Mouse (Mus musculus): ENCODE results near the gene Slc16a9. TPM values are rescaled to one million over a fixed set of nuclear protein-coding genes. Genes with fewer than 3 reads are reported as not detected.

The Slc16a9 gene
- polyA plus RNA-seq, 1 experiment from 2014 or later = 0.63 TPM

DNA sequence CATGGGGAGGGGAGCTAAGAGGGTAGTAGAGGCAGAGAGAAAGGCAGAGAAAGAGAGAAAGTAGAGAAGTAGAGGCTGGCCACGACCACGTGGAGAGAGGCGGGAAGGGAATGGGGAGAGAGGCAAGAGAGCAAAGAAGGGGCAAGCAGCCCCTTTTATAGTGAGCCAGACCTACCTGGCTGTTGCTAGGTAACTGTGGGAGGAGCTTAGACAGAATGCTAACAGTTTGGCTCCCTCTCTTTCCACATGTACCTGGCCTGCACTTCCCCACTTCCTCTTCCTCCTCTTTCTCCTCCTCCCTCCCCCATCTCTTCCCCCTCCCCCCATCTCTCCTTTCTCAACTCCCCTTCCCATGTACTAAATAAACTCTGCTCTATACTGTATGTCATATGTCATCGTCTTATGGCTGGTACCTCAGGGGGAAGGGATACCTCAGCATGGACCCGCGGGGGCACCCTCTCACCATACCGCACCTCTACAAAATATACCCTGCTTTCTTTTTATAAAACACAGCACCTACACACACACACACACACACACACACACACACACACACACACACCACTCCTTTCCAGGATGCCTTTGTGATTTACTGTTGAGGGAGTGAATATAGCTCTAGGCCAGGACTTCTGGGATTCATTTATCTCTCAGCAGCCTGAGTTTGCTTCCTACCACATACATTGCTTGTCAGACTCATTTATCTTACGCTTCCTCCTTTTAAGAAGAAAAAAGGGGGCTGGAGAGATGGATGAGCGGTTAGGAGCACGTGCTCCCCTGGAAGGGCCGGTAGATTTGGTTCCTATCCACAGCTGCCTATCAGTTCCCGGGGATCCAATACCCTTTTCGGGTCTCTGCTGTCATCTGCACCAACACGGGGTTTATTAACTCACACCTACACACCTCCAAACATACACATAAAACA lies 43.8 kb downstream of the Slc16a9 start:
- Histone ChIP-seq H3K9ac (no peak overlapping the region), H3K4me2 (replicated peaks) (no peak overlapping the region), H3K9me3 (no peaks in the 10 kb centered on the region), H3K27me3 (replicated peaks) (no peaks in the 10 kb centered on the region), H3K4me1 (peaks cover 13% of the 10 kb centered on the region; the same call in 1 of the 2 replicates), H3K4me3 (no peak overlapping the region), H3K36me3 (no peaks in the 10 kb centered on the region), H3K27ac (no peak overlapping the region)
- 62% methylated on average over 14 of the region's 14 CpGs for WGBS
- ATAC-seq (ENCODE audit: low FRiP score, low read depth) = peak; percentile 28; the same call in 1 of the 2 replicates

DNA sequence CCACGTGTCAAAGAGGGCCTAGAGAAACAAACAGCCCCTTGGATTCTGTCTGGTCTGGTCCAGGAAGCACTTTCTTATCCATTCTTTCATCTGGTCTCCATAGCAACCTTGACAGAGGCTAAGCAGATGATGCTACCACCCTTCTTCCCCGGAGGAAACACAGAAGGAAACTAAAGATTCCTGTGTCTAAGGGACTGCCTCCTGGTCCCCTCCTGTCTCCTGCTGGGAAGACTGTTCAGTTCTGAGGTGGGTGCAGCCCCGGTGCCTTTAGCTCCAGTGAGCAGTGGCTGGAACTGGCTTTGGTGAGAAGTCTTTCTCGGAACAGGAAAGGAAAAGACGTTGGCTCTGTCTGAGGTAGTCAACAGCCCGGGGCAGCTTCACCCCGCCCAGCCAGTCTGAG lies 47.1 kb downstream of the Slc16a9 start:
- Histone ChIP-seq H3K4me3 (no peak overlapping the region), H3K27me3 (replicated peaks) (no peaks in the 10 kb centered on the region), H3K4me1 (peaks cover 15% of the 10 kb centered on the region; the same call in 1 of the 2 replicates), H3K36me3 (no peaks in the 10 kb centered on the region), H3K4me2 (replicated peaks) (no peak overlapping the region), H3K9me3 (no peaks in the 10 kb centered on the region), H3K27ac (no peak overlapping the region), H3K9ac (no peak overlapping the region)
- WGBS = 46% methylated on average over 7 of the region's 7 CpGs
- no peak for ATAC-seq (ENCODE audit: low FRiP score, low read depth)

DNA sequence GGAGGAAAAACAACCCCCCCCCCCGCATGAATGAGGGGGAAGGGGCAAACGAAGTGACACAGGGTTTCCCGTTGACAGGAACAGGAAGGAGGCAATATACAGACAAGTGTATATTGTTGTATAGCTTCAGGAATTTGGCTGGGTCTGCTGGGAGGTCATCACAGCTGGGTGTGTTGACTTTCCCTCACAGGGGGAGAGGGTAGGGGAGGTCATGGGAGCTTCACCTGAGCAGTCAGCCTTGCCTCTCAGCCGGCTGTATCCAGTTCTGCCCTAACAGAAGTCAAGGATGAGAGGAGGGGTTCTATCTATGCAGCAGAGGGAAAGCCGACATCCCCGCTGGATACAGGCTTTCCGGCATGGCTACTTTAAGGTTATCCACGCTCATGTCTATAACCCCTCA lies 49.2 kb downstream of the Slc16a9 start:
- no peak for ATAC-seq (ENCODE audit: low FRiP score, low read depth)
- Histone ChIP-seq H3K4me2 (replicated peaks) (no peak overlapping the region), H3K4me1 (peaks cover 5% of the 10 kb centered on the region; the same call in 1 of the 2 replicates), H3K36me3 (no peaks in the 10 kb centered on the region), H3K4me3 (no peak overlapping the region), H3K9ac (no peak overlapping the region), H3K27me3 (replicated peaks) (no peaks in the 10 kb centered on the region), H3K9me3 (no peaks in the 10 kb centered on the region), H3K27ac (no peak overlapping the region)
- WGBS = 52% methylated on average over 8 of the region's 8 CpGs

DNA sequence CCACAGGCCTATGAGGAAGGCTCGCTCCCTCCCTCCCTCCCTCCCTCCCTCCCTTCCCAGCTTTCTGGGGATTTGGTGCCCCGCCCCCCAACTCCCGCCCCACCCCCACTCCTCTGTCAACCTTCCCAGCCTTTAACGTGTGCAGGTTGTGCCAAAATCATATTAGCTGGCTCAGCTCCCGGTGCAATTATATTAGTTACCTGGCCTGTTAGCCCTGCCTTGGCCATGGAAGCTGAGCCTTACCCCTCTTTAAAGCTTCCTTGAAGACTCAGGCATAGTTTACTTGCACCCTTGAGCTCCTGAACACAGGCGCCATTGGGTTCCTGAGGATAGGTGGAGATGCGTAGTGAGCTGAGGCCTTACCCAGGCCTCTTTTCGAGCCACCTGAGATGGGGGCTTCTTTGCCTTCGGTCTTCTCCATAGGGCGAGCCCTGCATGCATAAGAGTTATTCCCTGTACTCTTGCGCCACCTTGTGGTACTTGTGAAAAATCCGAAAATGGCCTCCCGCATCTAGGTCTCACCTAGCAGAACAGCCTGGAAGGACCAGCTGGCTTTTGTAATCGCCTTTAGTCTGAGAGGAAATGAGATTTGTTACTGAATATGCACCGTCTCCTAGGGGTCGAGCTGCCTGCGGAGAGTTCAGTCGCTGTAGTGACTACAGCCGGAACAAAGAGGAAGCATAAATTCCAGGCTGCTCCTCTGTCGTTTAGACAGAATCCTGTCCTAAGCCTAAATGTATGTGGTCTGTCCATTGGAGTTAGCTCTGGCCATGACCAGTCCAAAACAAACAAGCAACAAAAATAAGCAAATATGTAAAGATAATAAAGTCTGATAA lies 51.8 kb downstream of the Slc16a9 start:
- peak overlapping the region; percentile 34 for H3K4me2 ChIP-seq (replicated peaks)
- H3K27me3 ChIP-seq (replicated peaks) = no peaks in the 10 kb centered on the region
- no peaks in the 10 kb centered on the region for H3K9me3 ChIP-seq
- H3K36me3 ChIP-seq = no peaks in the 10 kb centered on the region
- peaks cover 5% of the 10 kb centered on the region; the same call in 1 of the 2 replicates for H3K4me1 ChIP-seq
- no peak overlapping the region for H3K4me3 ChIP-seq
- H3K9ac ChIP-seq = no peak overlapping the region
- no peak overlapping the region for H3K27ac ChIP-seq
- 8% methylated on average over 20 of the region's 20 CpGs for WGBS
- peak; percentile 71 for ATAC-seq (ENCODE audit: low FRiP score, low read depth)

DNA sequence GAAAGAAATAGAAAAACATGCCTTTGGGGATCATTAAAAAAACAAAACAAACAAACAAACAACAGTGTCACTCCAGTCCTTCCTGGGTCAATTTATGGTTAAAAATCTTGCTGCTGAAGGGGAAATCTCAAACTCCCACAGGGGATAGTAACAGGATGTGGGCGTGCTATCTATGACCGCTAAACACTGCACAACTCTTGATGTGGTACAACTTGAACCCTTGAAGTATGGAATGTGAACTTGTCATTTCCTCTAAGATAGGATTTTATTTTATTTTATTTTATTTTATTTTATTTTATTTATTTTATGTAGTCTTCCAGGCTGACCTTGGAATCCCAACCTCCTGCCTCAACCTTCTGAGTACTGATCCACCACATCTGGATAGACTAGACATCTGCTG lies 54.2 kb downstream of the Slc16a9 start:
- no peak for ATAC-seq (ENCODE audit: low FRiP score, low read depth)

DNA sequence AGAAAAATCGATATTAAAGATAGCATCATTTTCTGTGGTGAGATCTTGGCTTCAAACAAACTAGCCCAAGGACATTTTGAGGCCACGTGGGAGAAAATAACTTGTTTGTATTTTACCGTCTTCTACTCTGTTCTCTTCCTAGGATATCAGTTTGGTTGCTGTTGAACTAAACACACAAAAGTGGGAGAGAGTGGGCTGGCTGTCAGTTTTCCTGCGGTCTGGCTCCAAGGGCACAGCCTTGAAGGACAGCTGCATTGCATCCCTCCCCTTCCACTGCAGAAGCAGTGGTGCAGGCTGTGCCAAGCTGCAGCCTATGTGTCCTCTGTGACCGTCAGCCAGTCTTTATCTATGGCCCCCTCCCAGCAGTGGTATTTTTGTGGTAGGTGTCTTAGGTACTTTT lies 54.8 kb downstream of the Slc16a9 start:
- Histone ChIP-seq H3K4me1 (peaks cover 2% of the 10 kb centered on the region; the same call in 1 of the 2 replicates), H3K27ac (no peak overlapping the region), H3K9ac (no peak overlapping the region), H3K27me3 (replicated peaks) (no peaks in the 10 kb centered on the region), H3K9me3 (no peaks in the 10 kb centered on the region), H3K4me3 (no peak overlapping the region), H3K4me2 (replicated peaks) (no peak overlapping the region), H3K36me3 (no peaks in the 10 kb centered on the region)
- ATAC-seq (ENCODE audit: low FRiP score, low read depth) = no peak
- 75% methylated on average over 5 of the region's 5 CpGs for WGBS

More for the DNA sequence above, 54.2 kb downstream of the Slc16a9 start:
- H3K36me3 ChIP-seq = no peaks in the 10 kb centered on the region
- 90% methylated on average over 2 of the region's 2 CpGs for WGBS
- no peak overlapping the region for H3K27ac ChIP-seq
- no peak overlapping the region for H3K4me3 ChIP-seq
- H3K27me3 ChIP-seq (replicated peaks) = no peaks in the 10 kb centered on the region
- H3K9ac ChIP-seq = no peak overlapping the region
- no peaks in the 10 kb centered on the region for H3K9me3 ChIP-seq
- no peak overlapping the region for H3K4me2 ChIP-seq (replicated peaks)
- peaks cover 2% of the 10 kb centered on the region; the same call in 1 of the 2 replicates for H3K4me1 ChIP-seq

DNA sequence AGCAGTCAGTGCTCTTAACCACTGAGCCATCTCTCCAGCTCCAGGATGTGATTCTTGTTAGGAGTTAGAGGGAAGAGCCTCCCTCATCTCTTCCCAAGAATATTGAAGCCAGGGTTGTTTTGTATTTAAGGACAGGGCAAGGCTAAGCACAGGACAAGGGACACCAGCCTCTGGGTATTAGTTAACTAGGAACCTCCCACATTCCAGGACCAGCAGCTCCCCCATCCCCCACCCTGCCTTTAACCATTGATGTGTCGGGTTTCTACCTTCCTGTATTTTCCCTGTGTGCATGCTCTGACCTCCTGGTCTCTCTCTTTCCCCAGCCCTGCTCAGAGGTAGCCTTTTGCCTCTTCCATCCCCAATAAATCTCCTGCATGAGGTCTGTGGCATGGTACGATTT lies 56.3 kb downstream of the Slc16a9 start:
- no peak overlapping the region for H3K27ac ChIP-seq
- H3K36me3 ChIP-seq = no peaks in the 10 kb centered on the region

DNA sequence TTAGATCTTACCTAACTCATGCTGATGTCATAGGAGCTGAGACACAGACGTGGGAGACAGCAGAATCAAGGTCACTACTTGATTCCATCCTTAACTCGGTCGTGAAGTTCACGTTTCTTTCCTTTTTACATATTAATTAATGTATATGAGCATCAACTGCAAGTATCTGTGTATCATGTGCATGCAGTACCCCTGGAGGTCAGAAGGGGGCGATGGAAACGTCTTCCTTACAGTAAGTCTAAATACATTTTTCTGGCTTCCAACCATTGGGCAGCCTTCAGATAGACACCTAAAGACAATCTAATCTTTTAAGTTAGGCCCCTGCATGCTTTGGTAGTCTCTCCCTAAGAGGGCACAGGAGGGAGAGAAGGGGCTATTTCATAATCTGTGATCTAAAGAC lies 58.3 kb downstream of the Slc16a9 start:
- Histone ChIP-seq H3K36me3 (no peaks in the 10 kb centered on the region), H3K27me3 (replicated peaks) (no peaks in the 10 kb centered on the region), H3K9me3 (no peaks in the 10 kb centered on the region), H3K4me1 (no peaks in the 10 kb centered on the region), H3K9ac (no peak overlapping the region), H3K27ac (no peak overlapping the region), H3K4me3 (no peak overlapping the region), H3K4me2 (replicated peaks) (no peak overlapping the region)
- 84% methylated on average over 6 of the region's 6 CpGs for WGBS
- no peak for ATAC-seq (ENCODE audit: low FRiP score, low read depth)

More for the DNA sequence above, 56.3 kb downstream of the Slc16a9 start:
- Histone ChIP-seq H3K9me3 (no peaks in the 10 kb centered on the region), H3K4me1 (peaks cover 2% of the 10 kb centered on the region; the same call in 1 of the 2 replicates), H3K27me3 (replicated peaks) (no peaks in the 10 kb centered on the region), H3K9ac (no peak overlapping the region), H3K4me2 (replicated peaks) (no peak overlapping the region), H3K4me3 (no peak overlapping the region)
- 45% methylated on average over 2 of the region's 2 CpGs for WGBS
- no peak for ATAC-seq (ENCODE audit: low FRiP score, low read depth)

DNA sequence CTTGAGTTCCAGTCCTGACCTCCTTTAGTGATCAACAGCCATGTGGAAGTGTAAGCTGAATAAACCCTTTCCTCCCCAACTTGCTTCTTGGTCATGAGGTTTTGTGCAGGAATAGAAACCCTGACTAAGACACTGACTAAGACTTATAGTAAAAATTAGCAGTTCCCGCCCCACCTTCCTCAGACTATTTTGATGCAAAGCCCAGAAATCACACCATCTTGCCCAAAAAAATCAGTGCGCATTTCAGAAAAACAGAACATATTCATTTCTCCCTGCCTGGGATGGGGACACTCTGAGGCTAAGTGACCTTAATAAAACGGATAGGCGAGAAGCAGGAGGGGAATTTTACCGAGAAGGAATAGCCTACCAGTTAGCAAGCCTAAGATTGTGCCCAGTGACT lies 60.8 kb downstream of the Slc16a9 start:
- Histone ChIP-seq H3K9me3 (0 out of 2 replicates have a peak, but pooled peaks cover 3% of the 10 kb centered on the region), H3K4me3 (no peak overlapping the region), H3K27me3 (replicated peaks) (no peaks in the 10 kb centered on the region), H3K4me1 (no peaks in the 10 kb centered on the region), H3K4me2 (replicated peaks) (no peak overlapping the region), H3K9ac (no peak overlapping the region), H3K27ac (no peak overlapping the region), H3K36me3 (no peaks in the 10 kb centered on the region)
- no peak for ATAC-seq (ENCODE audit: low FRiP score, low read depth)
- WGBS = 81% methylated on average over 5 of the region's 5 CpGs

DNA sequence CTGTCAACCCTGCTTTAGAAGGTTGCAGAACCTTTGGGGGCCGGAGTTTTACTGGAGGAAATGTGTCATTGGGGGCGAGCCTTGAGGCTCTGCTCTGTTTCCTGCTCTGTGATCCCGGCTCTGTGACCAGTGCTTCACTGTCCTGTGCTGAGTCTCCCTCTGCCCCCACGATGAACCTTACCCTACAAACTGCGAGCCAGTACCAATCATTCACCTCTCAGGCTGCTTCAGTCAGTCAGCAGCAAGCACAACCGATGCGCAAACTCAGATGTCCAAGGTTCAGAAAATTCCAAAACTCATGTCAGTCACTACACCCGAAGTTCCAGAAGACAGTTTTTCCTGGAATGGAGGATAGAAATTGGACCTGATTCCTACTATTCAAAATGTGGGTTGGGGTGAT lies 64.5 kb downstream of the Slc16a9 start:
- Histone ChIP-seq H3K9ac (no peak overlapping the region), H3K36me3 (no peaks in the 10 kb centered on the region), H3K27me3 (replicated peaks) (no peaks in the 10 kb centered on the region), H3K27ac (no peak overlapping the region), H3K4me3 (no peak overlapping the region), H3K4me2 (replicated peaks) (no peak overlapping the region), H3K4me1 (no peaks in the 10 kb centered on the region), H3K9me3 (0 out of 2 replicates have a peak, but pooled peaks cover 3% of the 10 kb centered on the region)
- ATAC-seq (ENCODE audit: low FRiP score, low read depth) = no peak
- WGBS = 89% methylated on average over 8 of the region's 8 CpGs

DNA sequence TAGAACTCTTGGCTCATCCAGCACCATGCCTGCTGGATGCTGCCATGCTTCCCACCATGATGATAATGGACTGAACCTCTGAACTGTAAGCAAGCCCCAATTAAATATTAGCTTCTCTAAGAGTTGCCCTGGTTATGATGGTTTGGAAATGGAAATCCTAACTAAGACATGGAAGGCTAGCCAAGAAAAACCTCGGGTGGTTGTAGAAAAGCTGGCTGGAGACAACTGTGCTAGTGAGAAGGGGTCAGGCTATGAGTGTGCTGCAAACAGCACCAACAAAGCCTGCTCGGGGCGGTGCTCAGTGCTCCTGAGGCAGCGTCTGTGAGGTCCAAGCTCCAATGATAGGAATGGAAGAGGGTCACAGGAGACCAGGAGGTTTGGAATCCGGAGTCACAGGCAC lies 65.7 kb downstream of the Slc16a9 start:
- 85% methylated on average over 5 of the region's 5 CpGs for WGBS
- Histone ChIP-seq H3K4me3 (no peak overlapping the region), H3K27ac (no peak overlapping the region), H3K36me3 (no peaks in the 10 kb centered on the region), H3K4me1 (no peaks in the 10 kb centered on the region), H3K4me2 (replicated peaks) (no peak overlapping the region), H3K27me3 (replicated peaks) (no peaks in the 10 kb centered on the region), H3K9ac (no peak overlapping the region), H3K9me3 (0 out of 2 replicates have a peak, but pooled peaks cover 3% of the 10 kb centered on the region)
- ATAC-seq (ENCODE audit: low FRiP score, low read depth) = no peak

DNA sequence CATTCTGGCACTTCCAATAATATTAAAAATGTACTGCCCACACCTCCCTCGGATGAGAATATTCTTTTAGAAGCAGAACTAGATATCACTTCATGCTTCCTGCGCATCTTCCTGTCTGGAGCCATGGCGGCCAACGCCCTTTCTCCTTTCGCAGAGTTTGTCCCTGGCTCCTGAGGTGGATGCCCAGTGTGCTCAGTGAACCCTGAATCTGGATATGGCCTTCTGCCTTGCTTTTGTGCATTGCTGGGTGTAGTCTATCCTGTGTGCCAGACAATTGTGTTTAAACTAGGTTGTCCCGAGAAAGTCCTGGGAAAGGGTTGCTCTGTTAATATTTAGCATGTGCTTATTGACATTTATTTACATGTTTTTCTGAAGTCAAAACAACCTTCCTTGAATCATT lies 71.0 kb downstream of the Slc16a9 start:
- Histone ChIP-seq H3K4me1 (no peaks in the 10 kb centered on the region), H3K27ac (no peak overlapping the region), H3K4me2 (replicated peaks) (no peak overlapping the region), H3K36me3 (no peaks in the 10 kb centered on the region), H3K27me3 (replicated peaks) (no peaks in the 10 kb centered on the region), H3K9ac (no peak overlapping the region), H3K9me3 (no peaks in the 10 kb centered on the region), H3K4me3 (no peak overlapping the region)
- ATAC-seq (ENCODE audit: low FRiP score, low read depth) = no peak
- 94% methylated on average over 6 of the region's 6 CpGs for WGBS
